Mouse (Mus musculus) cerebellum, adult 9-10 months (tissue): ENCODE measurements at regions not wholly inside any gene's neighbourhood (a gene's known extent, or its start where the extent isn't known, plus 50 kb on each side); places are given as distances from the start of the nearest gene placed in this dataset.

Experiments used
- DNase-seq: peaks from one replicate; pipeline ENCODE4 v3.0.0; 2022

DNA sequence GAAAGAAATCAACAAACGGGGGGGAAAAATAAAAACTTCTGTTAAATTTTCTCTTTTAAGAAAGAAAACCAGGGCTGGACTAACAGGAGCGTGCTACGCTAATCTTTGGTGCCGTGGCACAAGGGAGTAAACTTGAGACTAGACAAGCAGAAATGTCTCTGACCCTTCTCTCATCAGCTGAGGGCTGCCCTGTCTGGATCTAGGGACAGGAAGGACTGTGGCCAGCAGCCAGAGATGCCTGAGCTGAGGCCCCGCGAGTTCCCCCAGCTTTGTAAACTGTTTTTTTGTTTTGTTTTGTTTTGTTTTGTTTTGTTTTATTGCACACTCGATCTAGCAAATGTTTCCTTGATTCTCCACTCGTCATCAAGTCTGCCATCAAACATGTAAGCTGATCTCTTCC, 239.4 kb upstream of the Lrig3 start:
- DNase-seq: no peak

DNA sequence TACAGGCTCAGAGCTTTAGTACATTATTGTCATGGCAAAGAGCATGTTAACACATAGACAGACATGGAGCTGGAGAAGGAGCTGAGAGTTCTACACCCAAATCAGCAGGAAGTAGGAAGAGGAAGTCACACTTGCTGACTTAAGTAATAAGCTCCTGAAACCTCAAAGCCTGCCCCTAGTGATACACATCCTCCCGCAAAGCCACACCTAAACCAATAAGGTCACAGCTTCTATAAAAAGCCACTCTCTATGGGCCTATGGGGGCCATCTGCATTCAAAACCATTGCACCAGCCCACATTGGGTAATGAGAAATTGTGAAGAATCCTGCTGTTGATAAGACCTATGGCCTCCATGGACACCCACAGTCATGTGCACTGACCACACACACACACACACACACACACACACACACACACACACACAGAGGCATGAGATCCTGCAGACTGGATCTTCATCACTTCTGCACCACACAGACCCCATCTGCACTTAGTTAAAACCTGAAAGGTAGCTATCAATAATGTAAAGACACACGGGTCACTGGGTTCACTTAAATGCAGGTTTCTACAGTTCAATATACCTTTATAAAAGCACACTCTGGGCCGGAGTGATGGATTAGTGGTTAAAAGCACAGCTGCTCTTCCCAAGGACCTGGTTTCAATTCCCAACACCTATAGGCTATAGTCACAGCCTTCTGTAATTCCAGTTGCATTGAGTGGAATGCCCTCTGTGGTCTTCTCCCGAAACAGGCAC, 230.0 kb upstream of the Lrig3 start:
- DNase-seq: no peak

DNA sequence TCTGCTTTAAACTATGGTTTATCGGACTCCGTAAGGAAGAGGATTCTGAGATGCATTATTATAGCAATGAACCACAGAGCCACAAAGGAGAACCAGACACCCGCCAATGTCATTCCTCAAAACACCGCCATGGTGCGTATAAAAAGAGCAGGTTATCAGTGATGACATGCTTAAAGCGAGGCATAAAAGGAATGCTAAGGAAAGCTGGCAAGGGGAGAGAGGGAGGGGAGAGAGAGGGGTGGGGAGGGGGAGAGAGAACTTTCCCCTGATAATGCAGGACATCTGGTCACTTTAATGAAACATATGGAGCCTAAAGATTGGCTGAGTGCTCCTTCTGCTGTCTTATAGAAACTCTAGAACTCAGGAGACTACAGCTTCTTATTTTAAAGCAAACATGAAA, 222.8 kb upstream of the Lrig3 start:
- no peak for DNase-seq

DNA sequence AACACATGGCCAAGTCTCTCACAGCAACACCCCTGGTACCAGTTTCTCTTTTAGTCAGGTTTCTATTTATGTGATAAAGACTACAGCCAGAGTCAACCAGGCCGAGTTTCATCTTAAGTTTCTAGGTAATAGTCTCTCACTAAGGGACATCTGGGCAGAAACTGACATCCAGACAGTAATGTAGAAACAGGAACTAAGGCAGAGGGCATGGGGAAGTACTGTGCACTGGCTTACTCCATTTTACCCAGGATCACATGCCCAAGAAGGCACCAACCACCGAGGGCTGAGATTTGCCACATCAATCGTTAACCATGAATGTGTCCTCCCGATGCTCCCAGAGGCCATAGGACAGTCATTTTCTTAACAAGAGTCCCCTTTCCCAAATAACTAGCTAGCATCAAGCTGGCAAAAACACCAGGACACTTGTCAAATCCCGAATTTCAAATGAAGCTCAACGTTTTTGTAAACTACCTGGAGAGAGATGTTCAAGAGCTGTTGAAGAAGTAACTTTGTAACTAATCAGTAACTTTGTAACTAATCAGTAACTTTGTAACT, 216.9 kb upstream of the Lrig3 start:
- DNase-seq: no peak

DNA sequence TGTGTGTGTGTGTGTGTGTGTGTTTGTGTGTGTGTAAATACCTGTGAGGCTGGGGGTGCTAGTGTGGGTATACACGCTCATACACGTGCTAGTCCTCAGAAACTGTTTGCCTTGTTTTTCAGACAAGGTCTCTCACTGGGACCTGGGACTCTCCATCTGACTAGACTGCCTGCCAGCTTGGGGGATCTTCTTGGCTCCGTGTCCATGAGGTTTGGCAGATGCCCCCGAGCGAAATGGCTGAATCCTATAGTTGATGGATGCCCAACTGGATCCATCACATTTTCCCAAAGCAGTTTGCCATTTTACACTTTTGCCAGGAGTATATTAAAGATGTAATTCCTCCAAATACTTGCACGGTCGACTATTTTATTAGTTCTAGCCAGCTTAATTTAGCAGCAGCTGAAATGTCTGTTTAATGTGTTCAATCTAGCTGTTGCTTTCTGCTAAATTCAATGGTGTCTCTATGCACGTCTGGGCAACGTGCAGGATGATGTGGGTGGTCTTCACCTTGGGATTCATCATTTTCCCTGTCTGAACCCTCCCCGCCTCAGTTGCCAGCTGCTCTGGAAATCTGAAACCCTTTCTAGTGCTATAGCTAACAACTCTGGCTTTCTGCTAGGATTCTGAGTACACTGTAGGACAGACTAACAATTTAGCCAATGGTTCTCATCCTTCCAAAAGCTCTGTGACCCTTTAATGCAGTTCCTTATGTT, 213.3 kb upstream of the Lrig3 start:
- no peak for DNase-seq

DNA sequence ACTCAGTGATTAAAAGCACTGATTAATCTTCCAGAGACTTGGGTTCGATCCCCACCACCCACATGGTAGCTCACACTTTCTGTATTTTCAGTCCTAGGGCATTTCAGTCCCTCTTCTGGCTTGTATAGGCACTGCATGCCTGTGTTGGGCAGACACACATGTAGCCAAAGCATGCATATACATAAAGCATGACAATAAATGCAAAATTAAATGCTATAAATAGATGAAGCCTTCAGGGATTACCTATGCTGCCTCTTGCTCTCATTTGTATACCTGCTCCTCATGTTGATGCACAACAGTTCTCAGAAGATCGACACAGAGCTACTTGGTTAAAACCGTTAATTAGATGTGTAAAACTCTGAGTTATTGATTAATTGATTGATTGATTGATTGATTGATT, 206.8 kb upstream of the Lrig3 start:
- no peak for DNase-seq

DNA sequence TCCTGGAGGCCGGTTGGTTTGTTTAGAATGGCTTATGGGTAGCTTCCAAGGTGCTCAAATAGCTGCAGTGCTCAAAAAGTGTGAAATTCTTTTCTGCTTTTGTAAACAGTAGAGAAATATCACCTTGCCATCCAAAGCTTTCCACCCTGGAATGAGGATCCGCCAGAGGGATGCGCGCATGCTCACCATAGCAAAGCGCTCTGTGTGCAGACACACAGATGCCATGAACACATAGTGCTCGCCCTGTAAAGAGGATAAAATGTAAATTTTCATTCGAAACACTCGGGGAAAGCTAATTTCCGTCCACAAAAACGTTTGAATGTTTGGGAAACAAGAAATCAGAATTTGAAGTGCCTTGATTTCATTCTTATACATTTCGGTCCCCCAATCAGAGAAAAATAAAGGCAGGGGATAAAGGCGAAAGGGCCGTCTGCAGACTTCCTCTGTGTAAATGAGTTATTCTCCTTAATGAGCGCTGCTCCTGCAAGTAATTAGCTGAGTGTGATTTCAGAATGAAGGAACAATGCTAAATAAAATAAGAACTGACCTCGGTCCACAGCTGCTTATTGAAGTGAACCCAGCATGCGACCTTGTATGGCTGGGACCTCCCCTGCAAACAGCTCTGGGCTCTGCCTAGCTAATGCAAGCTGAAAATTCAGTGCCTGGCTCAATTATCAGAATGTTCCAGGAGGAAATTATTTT, 203.4 kb upstream of the Lrig3 start:
- no peak for DNase-seq

DNA sequence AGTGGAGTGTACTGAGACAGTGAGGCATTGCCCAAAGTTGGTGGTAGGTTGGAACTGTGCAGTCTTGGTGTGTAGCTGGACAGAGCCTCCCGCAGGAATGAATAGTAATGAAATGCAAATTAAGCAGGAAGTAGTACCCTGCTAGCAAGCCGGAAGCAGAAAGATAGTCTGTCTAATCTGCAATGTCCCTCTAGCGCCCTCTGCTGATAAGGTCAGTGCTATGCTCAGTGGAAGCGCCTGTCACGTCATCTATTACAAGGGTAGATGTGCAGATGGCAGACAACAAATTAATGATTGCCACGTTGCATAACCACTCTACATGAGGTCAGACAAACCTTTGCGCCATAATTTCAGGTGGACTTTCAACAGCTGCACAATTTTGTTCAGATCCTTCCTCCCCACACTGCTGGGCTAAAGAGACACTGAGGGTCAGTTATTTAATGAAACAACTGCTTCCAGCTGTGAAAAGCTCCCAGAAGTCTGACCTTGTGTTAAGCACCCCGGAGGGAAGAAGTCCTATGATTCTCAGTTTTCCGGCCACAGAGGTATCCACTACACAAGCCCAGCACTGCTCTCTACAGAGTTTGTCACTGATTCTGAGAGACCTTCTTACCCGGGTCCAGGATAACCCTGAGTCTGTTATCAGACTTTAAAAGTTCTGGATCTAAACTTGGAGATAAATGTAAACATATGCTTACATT, 201.4 kb upstream of the Lrig3 start:
- DNase-seq: no peak

DNA sequence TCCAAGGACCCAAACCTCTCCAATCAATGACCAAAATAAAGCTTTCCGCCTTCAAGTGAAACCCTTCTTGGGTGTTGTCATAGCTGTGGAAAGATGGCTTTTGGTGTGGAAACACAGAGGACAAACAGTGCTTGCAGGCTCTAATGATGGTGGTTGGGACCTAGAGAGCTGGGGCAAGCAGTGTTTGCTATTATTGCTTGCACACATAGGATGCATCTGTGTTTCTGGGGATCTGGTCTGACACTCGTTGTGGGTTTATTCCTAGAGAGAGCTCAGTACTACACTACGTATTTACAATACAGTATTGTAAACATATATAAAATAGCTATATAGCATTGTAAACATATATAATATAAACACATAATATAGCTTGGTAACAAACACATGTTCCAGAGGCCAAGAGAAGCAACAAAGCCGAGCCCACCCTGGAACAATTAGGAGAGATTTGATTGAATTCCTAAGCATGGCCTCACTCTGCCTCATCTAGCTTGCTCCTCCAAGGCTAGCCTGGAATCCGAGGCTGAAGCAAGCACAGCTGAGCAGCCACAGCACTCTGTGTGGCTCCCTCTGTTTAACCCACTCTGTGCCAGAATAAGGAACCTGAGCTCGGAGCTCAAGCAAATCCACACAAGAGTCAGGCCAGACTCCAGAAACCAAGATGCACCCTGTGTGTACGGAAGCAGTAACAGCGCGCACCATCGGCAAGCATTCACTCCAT, 200.7 kb upstream of the Lrig3 start:
- DNase-seq: no peak

DNA sequence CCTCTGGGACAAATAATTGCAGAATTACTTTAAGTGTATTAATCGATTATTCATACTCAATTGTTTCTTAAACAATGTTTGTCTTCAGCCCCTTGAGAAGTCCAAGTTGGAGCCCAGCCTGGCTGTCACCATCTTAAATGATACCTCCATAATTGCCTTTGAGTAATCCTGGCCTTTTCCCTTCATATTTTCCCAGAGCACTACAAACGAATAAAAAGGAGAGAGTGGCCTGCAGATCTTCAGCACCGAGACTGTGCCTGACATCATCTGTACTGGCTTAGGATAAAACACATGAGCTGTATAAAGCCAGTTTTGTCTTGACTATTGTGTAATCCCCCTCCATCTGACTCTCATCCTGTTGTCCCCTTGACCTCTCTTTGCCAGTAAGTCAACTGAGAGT, 197.7 kb upstream of the Lrig3 start:
- no peak for DNase-seq

DNA sequence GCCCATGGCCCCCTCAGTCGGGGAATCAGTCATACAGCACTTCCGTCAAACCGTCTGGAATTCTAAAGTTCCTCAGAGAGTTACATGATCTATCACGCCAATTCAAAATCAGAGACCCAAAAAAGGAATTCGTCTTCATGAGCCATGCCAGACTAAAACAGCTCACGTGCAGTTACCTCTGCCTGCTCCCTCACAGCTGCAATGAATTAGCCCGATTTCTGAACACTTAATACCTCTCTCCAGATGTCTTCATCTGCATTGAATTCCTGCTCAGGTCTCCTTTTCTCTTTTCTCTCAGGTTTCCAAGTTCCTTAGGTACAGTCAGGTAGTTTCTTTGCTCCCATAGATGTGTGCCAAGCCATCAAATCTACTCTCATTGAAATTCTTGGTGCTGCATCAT, 192.4 kb upstream of the Lrig3 start:
- no peak for DNase-seq

DNA sequence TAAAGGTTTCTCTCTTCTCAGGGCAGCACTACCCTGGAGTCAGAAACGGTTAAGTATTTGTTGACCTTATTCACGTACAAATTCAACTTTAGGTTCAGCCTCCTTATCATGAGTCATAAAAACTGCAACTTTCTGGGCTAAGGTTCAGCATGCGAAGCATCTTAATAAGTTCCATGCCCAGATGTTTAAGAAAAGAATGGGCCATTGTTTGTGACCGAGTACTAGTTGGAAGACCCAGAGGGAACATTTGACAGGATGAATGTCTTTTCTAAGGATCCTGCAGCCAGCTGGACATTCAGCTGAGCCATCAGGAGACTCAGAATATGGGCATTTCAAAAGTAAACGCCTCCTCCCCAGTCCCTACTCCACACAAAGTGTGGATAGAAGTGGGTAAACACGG, 183.5 kb upstream of the Lrig3 start:
- no peak for DNase-seq

DNA sequence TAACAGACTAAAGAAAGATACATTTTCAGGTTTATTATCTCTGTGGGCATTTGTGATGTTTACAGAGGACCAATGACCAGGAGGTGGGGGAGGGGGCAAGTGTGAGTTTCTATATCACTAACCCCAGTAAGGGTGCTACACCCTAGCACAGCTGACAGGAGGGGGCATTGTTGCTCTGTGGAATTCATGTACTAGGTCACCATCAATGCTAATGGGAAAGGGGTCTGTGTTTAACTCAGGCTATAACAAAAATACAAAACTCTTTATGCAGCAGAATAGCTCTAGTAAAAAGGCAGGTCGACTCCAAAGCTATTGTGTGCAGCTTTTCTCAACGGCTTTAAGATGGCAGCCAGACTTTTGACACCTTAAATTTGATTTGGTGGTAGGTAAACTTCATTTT, 181.1 kb upstream of the Lrig3 start:
- no peak for DNase-seq

DNA sequence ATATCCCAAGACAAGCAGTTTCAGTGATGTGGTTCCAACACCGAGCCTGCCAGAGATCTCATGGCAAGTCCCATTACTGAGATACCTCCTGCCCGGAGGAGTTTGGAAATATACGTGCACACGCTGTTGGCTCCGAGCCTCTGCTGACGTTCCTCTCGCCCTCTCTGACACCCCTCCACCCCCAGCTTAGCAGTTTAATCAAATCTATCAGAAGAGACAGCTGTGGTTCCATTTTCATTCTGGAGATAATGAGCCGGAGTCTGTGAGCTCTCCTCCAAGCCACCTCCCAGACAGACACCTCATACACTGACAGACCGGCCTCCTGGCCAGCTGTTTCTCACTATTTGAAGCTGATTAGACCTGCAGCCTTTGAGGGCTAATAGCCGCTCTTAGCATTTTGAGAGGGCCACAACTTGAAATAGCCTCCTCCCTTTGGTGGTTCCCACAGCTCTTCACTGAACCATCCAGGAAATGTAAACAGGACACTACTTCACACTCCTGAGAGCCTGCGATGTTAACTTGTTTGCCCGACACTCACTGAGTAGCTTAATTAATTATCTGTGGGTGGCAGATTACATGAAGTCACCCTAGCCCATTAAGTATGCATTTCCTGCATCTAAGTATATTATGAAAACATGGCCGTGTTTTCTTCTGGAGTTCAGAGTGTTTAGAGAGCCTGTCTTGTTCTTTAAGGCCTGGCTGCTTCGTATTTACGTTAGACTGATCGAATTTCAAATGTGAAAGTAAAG, 180.3 kb upstream of the Lrig3 start:
- DNase-seq: no peak

DNA sequence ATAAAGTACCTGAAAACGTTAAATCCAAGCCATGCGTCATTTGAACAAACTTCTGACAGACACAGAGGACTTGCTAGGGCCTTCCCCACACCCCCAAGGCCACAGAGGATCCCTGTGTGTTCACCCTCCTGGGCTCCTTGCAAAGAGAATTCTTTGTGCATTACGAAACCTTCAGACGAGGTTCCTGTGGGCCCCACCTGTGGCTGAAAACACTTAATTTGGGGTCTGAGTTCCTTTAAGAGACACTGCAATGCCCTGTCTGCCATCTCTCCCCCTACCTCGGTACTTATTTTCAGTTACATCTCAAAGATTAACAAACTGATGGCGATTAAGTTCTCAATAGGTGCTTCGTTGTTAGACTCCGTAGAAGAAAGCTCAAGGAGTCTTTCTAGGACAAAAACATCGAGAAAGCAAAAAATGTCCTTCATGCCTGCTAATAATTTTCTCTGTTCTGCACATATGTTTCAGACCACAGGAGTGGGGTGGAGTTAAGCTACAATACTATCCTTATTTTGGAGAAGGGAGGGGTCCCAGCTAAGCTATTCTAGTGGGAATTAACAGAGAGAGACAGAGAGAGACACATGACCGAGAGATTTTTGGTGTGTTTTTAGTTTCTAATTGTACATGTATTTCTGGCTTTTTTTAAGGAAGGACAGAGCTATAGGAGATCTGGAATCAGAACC, 179.6 kb upstream of the Lrig3 start:
- DNase-seq: no peak

DNA sequence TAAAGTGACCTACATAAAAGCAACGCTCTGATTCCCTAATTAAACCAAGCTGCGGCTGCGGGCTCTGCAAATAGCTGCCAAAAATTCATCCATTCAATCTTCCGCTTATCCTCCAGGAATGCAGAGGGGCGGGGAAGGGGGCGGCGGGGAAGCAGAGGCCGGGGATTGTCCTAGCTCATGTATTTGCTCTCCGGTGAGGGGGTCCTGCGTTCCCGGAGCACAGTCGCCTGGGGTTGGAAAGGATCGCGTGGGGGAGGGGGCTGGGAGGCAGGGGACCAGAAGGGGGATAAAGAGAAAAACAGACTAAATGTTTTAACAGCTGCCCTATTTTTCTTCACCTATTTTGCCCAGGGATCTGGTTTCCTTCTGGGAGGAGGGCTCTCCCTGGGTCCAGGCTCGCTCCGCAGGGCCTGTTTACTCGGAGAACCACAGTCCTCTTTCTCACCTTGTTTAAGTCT, 179.1 kb upstream of the Lrig3 start:
- no peak for DNase-seq

DNA sequence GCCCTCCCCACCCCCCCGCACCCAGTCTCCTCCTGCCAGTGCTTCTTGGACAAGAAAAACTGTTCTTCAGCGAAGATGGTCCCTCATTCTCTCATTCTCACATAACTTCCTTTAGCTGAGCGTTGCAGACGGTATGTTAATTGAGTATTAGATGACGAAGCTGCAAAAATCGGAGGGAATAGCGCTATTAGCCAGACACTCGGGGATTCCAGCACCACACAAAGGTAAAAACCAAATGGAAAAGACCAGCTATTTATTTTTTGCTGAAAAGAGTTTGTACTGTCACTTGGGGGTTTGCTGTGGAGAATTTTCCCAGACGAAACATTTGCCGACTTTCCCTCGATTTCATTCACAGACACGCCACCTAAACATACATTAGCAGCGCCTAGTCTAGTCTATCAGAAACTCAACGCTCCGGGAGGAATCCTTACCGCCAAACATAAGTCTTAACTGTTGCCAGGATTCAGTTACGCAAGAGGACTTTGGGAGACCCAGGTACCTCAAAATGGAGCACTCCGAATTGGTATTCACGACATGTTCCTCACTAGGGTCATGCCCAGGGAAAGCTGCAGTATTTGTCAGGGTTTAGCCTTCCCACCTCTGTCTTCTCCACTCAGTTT, 178.4 kb upstream of the Lrig3 start:
- no peak for DNase-seq

DNA sequence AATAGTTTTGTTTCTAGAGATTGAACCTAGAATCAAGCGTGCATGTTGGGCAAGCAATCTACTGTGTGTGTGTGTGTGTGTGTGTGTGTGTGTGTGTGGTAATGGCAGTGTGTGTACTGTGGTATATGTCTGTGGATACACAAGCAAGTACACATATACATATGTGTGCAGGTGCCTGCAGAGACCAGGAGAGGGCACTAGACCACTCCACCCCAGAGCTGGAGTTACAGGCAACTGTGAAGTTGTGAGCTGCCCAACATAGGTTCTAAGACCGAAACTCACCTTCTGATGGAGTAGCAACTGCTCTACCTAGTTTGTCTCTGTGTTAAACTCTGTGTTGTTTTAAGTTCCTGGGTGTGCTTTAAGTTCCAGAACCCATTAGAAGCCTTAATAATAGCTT, 177.7 kb upstream of the Lrig3 start:
- DNase-seq: no peak

DNA sequence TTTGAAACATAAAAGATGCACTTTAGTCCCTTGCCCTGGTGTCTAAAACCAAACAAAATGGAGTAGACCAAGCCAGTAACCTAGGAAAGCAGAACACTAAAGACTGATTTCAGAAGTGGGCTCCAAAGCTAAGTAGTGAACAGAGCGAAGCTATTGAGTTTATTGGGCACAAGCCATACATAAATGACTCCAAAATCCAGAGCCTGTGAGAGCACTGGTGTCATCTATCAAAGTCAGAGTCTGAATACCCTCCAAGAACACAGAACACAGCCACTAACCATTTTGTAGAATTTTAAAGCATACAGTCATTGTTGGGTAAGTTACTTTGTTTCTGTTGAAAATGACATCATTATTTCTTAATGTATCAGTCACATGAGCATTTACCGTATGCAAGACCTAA, 175.0 kb upstream of the Lrig3 start:
- DNase-seq: no peak

DNA sequence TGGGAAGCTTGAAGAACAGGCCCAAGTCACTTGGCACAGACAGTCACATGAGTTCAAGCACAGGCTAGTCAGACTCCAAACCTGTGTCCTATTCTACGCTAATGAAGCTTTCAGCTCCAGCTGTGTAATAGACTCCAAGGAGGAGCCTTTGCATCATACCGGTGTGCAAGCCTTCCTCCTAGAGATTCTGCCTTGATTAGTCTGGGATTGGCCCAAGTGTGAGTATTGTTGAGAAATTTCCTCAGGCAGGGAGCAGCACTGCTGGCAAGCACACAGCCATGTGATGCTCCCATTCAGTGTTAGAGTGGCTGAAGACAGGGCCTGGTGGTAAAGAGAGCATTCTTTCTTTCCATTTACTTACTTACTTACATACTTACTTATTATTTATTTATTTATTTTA, 171.5 kb upstream of the Lrig3 start:
- DNase-seq: no peak

DNA sequence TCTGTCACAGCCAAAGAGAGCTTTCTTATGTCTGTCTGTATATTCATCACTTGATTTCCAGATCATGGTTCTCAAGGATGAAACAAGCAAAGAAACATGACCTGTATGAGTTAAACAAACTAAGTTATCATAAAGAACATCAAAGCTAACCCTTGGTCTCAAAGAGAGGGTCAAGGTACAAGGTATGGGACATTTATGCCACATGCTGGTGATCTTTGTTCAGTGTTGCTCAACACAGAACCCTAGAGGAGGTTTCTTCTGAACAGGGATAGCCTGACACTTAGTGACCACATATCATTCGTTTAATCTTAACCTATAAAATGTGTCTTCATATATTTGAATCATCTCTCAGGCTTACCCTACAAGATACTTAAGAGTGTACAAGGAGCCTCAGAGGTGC, 170.6 kb upstream of the Lrig3 start:
- DNase-seq: no peak
